Mouse (Mus musculus): Measurements from ENCODE around the gene Tbpl2.

- TF ChIP-seq CTCF (IDR thresholded peaks at IDR 0.05; ENCODE audit: extremely low read depth, insufficient read depth, low read length), result no peak
- TF ChIP-seq POLR2A (IDR thresholded peaks at IDR 0.05; ENCODE audit: extremely low read depth, insufficient read depth, low read length), result no peak
These were observed 55.9 kb downstream of the Tbpl2 start for GRCm38 (mm10) chr2:24040531-24040930.
